Mouse (Mus musculus): ENCODE results near the gene Scrn1. TPM values are rescaled to one million over a fixed set of nuclear protein-coding genes. Genes with fewer than 3 reads are reported as not detected.
A peak's percentile ranks its signal among the peaks of the same experiment; 100 is the strongest.

Gene Scrn1
- total RNA-seq, 2 experiments from 2014 or later = 134 to 135 TPM

- no peak for DNase-seq (ENCODE audit: low spot score in 2 of 2)
Observed at GRCm38 (mm10) chr6:54481390-54482112, 84.7 kb downstream of the Scrn1 start.

GRCm38 (mm10) chr6:54478646-54479324 lies 87.5 kb downstream of the Scrn1 start:
- peak in 1 of 2 experiments; percentile 39 for DNase-seq (ENCODE audit: low spot score in 2 of 2)

GRCm38 (mm10) chr6:54475926-54476667 lies 90.2 kb downstream of the Scrn1 start:
- peak; percentile 53 to 79 for DNase-seq (ENCODE audit: low spot score in 2 of 2)

- DNase-seq (ENCODE audit: low spot score in 2 of 2) = no peak
Observed at GRCm38 (mm10) chr6:54472846-54473715, 93.2 kb downstream of the Scrn1 start.

- DNase-seq (ENCODE audit: low spot score in 2 of 2) = no peak
Observed at GRCm38 (mm10) chr6:54471866-54472265, 94.4 kb downstream of the Scrn1 start.

- no peak for DNase-seq (ENCODE audit: low spot score in 2 of 2)
Observed at GRCm38 (mm10) chr6:54467371-54467770, 98.9 kb downstream of the Scrn1 start.

GRCm38 (mm10) chr6:54464926-54465325 lies 101.4 kb downstream of the Scrn1 start:
- no peak for DNase-seq (ENCODE audit: low spot score in 2 of 2)

GRCm38 (mm10) chr6:54463701-54464458 lies 102.4 kb downstream of the Scrn1 start:
- DNase-seq (ENCODE audit: low spot score in 2 of 2) = peak in 1 of 2 experiments; percentile 66

GRCm38 (mm10) chr6:54462766-54463165 lies 103.5 kb downstream of the Scrn1 start:
- DNase-seq (ENCODE audit: low spot score in 2 of 2) = no peak

- peak in 1 of 2 experiments; percentile 36 for DNase-seq (ENCODE audit: low spot score in 2 of 2)
Observed at GRCm38 (mm10) chr6:54460915-54461671, 105.2 kb downstream of the Scrn1 start.

- no peak for DNase-seq (ENCODE audit: low spot score in 2 of 2)
Observed at GRCm38 (mm10) chr6:54460172-54460914, 105.9 kb downstream of the Scrn1 start.

GRCm38 (mm10) chr6:54459661-54460060 lies 106.6 kb downstream of the Scrn1 start:
- DNase-seq (ENCODE audit: low spot score in 2 of 2) = no peak

Other genes starting within 250 kb of the Scrn1 start
- gene Prr15, start 240.7 kb downstream of the Scrn1 start, total RNA-seq (2021) = under 1 TPM; 0.62 to 0.99 TPM
- gene Wipf3, start 136.9 kb downstream of the Scrn1 start, total RNA-seq (2021) = 100 to 1,000 TPM; 281 to 284 TPM
- 10 to 100 TPM; 11.5 to 13.4 TPM for gene Plekha8, start 28.6 kb upstream of the Scrn1 start, total RNA-seq (2021)
- 10 to 100 TPM; 12.5 to 16.6 TPM for gene Fkbp14, start 30.8 kb upstream of the Scrn1 start, total RNA-seq (2021)
- 100 to 1,000 TPM; 164 to 166 TPM for gene Mturn, start 115.1 kb upstream of the Scrn1 start, total RNA-seq (2021)

Data from layer of hippocampus, postnatal 14 days (tissue).